Mouse (Mus musculus) ES-Bruce4 (cell line): ENCODE results near the gene Iqgap3. TPM values are rescaled to one million over a fixed set of nuclear protein-coding genes. Genes with fewer than 3 reads are reported as not detected.

Experiments
- H3K27ac ChIP-seq: 2 replicates; pipeline ENCODE4 v1.5.1; 2012; ENCODE audit warnings: low read length, inconsistent platforms; ENCODE audit not compliant: insufficient read depth
- H3K27me3 ChIP-seq: 2 replicates; pipeline ENCODE4 v1.6.1; 2012; ENCODE audit warnings: mild to moderate bottlenecking, low read length, inconsistent platforms; ENCODE audit not compliant: control insufficient read depth, poor library complexity, insufficient read depth, severe bottlenecking
- H3K36me3 ChIP-seq: 2 replicates; pipeline ENCODE4 v1.6.1; 2012; ENCODE audit warnings: inconsistent platforms, mild to moderate bottlenecking, low read length, moderate library complexity; ENCODE audit not compliant: control insufficient read depth, poor library complexity, insufficient read depth, severe bottlenecking
- H3K4me1 ChIP-seq: one replicate; pipeline ENCODE4 v1.8.1; 2011; ENCODE audit warnings: low read length; ENCODE audit not compliant: control insufficient read depth, insufficient read depth
- H3K4me3 ChIP-seq: 2 replicates; pipeline ENCODE4 v1.5.1; 2011; ENCODE audit warnings: low read depth, mild to moderate bottlenecking, low read length
- H3K9ac ChIP-seq: 2 replicates; pipeline ENCODE4 v1.6.1; 2012; ENCODE audit warnings: low read depth, mild to moderate bottlenecking, inconsistent platforms; ENCODE audit not compliant: poor library complexity, severe bottlenecking
- H3K9me3 ChIP-seq: replicated peaks from 2 replicates; pipeline ENCODE4 v1.6.1; 2012; ENCODE audit warnings: mild to moderate bottlenecking, low read length, inconsistent platforms; ENCODE audit not compliant: control insufficient read depth, poor library complexity, insufficient read depth, severe bottlenecking
- CTCF ChIP-seq: IDR thresholded peaks from one replicate; pipeline ENCODE4 v1.8.1; 2011; ENCODE audit warnings: low read depth, low read length
- EP300 ChIP-seq: IDR thresholded peaks from 2 replicates; pipeline ENCODE4 v1.6.1; 2011; ENCODE audit warnings: low read depth, low read length; ENCODE audit not compliant: insufficient read depth
- POLR2A ChIP-seq: IDR thresholded peaks from one replicate; pipeline ENCODE4 v1.8.1; 2011; ENCODE audit warnings: low read length; ENCODE audit not compliant: insufficient read depth
- polyA plus RNA-seq: library from polyadenylated mRNA; stranded (reverse); fragments of >200 nt; gene quantifications from 2 replicates; pipeline ENCODE4 v1.2.4, GENCODE M21; 2011; ENCODE audit warnings: low read depth; ENCODE audit not compliant: missing spikeins, insufficient read depth, insufficient read length

Gene Iqgap3
- polyA plus RNA-seq, 1 experiment = 30.9 TPM

GRCm38 (mm10) chr3:88114396-88114795 lies 32.6 kb downstream of the Iqgap3 start:
- H3K27me3 ChIP-seq = no peaks in the 10 kb centered on the region
- H3K27ac ChIP-seq = no peak overlapping the region
- H3K4me1 ChIP-seq = no peaks in the 10 kb centered on the region
- H3K36me3 ChIP-seq = peaks cover 39% of the 10 kb centered on the region
- no peaks in the 10 kb centered on the region for H3K9me3 ChIP-seq
- TF ChIP-seq EP300 (no peak), POLR2A (no peak), CTCF (no peak)
- no peak overlapping the region for H3K9ac ChIP-seq
- H3K4me3 ChIP-seq = no peak overlapping the region

GRCm38 (mm10) chr3:88120117-88120651 lies 38.4 kb downstream of the Iqgap3 start:
- no peak overlapping the region for H3K4me3 ChIP-seq
- no peaks in the 10 kb centered on the region for H3K4me1 ChIP-seq
- H3K27ac ChIP-seq = no peak overlapping the region
- H3K27me3 ChIP-seq = no peaks in the 10 kb centered on the region
- no peak overlapping the region for H3K9ac ChIP-seq
- TF ChIP-seq POLR2A (no peak), CTCF (no peak), EP300 (no peak)
- peaks cover 23% of the 10 kb centered on the region for H3K36me3 ChIP-seq
- no peaks in the 10 kb centered on the region for H3K9me3 ChIP-seq

GRCm38 (mm10) chr3:88121164-88122131 lies 39.7 kb downstream of the Iqgap3 start:
- no peaks in the 10 kb centered on the region for H3K4me1 ChIP-seq
- no peak overlapping the region for H3K27ac ChIP-seq
- H3K36me3 ChIP-seq = peaks cover 17% of the 10 kb centered on the region
- TF ChIP-seq POLR2A (no peak), CTCF (no peak), EP300 (no peak)
- no peak overlapping the region for H3K9ac ChIP-seq
- no peaks in the 10 kb centered on the region for H3K27me3 ChIP-seq
- H3K4me3 ChIP-seq = no peak overlapping the region
- no peaks in the 10 kb centered on the region for H3K9me3 ChIP-seq

GRCm38 (mm10) chr3:88125195-88125594 lies 43.4 kb downstream of the Iqgap3 start:
- no peak overlapping the region for H3K27ac ChIP-seq
- TF ChIP-seq EP300 = no peak
- TF ChIP-seq CTCF = no peak
- TF ChIP-seq POLR2A = no peak
- no peak overlapping the region for H3K4me3 ChIP-seq
- H3K27me3 ChIP-seq = no peaks in the 10 kb centered on the region
- H3K9ac ChIP-seq = no peak overlapping the region
- no peaks in the 10 kb centered on the region for H3K4me1 ChIP-seq
- H3K9me3 ChIP-seq = no peaks in the 10 kb centered on the region
- peaks cover 2% of the 10 kb centered on the region; the same call in 1 of the 2 replicates for H3K36me3 ChIP-seq

GRCm38 (mm10) chr3:88126181-88126580 lies 44.4 kb downstream of the Iqgap3 start:
- TF ChIP-seq POLR2A (no peak), EP300 (no peak), CTCF (no peak)
- Histone ChIP-seq H3K9me3 (no peaks in the 10 kb centered on the region), H3K4me3 (no peak overlapping the region), H3K36me3 (no peaks in the 10 kb centered on the region), H3K27ac (no peak overlapping the region), H3K27me3 (no peaks in the 10 kb centered on the region), H3K9ac (no peak overlapping the region), H3K4me1 (no peaks in the 10 kb centered on the region)

GRCm38 (mm10) chr3:88127636-88128035 lies 45.9 kb downstream of the Iqgap3 start:
- H3K4me3 ChIP-seq = no peak overlapping the region
- no peak overlapping the region for H3K27ac ChIP-seq
- no peaks in the 10 kb centered on the region for H3K27me3 ChIP-seq
- no peaks in the 10 kb centered on the region for H3K4me1 ChIP-seq
- H3K9ac ChIP-seq = no peak overlapping the region
- no peak for TF ChIP-seq CTCF
- no peak for TF ChIP-seq POLR2A
- no peak for TF ChIP-seq EP300
- H3K36me3 ChIP-seq = no peaks in the 10 kb centered on the region
- no peaks in the 10 kb centered on the region for H3K9me3 ChIP-seq
